Mouse (Mus musculus) thymus, postnatal 4 days (tissue): ENCODE measurements around the gene 2210016L21Rik.
"Not testable (repeated sequence)": the region's sequence is repeated elsewhere in the genome, so short reads cannot be mapped to it uniquely, and the experiment has no call there.

Experiments used
- DNase-seq: peaks from one replicate; pipeline ENCODE4 v3.0.0; 2021

Gene 2210016L21Rik

DNA sequence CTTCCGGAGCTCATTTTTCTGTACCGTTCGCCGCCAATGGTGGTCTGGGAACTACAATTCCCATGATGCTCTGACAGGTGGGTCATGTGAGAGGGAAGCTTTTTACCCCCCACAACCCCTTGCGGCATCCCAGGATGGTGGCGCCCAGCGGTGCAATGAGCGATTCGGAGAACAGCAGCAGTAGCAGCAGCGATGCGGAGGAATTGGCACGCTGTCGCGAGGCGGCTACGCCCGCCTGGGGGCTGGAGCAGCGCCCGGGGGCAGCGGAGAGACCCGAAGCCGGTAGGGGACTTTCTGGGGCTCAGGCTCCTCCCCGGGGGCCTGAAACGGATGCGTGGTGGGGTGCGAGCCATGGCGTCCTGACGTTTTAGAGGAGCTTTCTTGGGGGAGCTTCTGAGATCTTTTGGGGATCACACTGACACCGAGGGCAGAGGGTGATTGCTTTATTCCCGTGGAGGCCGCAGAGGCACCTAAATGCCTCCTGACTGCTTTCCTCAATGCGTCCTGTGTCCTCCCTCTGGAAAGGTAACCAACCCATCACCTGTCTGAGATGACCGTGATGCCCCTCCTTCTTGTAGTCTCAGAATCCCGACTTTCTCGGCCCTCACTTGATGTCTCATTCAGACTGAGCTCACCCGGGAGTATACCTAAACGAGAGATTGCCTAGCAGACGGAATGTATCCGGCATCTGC lies at the start of gene 2210016L21Rik:
Gene 2210016L21Rik, plus strand, starts transcription at position 85 of the 692 bp plus-strand sequence.
- peak; percentile 85 for DNase-seq

DNA sequence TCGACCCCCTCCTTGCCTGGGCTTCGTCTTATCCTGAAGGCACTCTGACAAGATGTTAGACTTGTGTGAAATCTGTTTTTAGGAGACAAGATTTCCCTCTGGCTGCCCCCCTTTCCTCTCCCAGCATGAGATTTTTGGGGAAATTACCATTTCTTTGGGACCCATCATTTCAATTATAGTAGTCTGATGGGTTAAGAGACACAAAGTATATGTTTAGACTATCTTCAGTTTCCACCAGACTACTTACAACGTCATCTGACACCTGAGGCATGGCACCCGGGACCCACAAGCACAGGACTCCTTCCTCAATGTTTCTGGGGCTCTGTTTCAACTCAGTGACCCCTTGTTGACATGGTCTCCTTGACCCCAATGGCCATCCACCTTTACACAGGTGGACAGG lies 46.4 kb upstream of the 2210016L21Rik start:
- no peak for DNase-seq

DNA sequence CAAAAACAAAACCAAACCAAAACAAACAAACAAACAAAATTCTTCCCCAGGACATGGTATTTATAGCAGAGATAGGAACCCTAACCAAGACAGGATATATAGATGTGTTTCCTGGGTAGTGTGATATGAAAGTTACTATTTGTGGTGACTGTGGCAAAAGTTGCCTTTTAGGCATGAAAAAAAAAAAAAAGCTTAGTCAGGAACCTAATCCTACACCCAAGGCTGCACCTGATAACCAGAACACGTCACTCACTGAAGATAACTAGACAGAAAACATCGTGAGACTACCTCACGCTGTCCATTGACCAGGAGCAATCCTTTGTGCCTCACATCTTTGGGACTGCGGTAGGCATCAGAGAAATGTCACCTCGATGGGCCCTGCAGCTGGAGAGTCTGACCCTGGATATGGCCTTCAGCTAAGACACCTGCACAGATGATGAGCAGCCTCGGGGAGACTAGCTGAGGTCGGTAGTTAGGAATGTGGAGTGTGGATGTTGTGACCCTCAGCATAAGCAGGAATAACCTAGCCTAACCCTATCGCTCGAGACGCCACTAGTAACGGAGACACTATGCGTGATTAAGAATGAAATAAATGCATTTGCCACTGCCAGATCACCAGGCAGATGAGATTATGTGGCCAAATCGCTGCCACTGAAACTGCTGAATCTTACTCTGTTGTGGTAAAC lies 45.1 kb upstream of the 2210016L21Rik start, which contains the start of gene Oasl2:
Gene Oasl2, plus strand, starts transcription at position 249 of the 686 bp plus-strand sequence.
- no peak for DNase-seq

DNA sequence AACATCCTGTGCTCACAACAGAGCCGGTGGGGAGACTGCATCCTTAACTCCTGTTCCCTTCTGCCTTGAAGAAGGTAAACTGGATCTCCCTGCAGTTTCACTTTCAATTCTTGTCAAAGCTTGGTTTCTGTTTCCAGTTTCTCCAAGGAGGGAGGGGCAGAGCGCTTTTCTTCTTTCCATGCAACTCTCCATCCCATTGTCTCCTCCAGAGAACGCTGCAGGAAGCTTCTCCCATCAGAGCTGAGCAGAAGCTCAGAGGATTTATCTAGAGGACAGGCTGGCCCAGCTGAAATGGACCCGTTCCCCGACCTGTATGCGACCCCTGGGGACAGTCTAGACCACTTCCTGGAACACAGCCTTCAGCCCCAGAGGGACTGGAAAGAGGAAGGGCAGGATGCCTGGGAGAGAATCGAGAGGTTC lies 44.6 kb upstream of the 2210016L21Rik start:
- peak; percentile 22 for DNase-seq

DNA sequence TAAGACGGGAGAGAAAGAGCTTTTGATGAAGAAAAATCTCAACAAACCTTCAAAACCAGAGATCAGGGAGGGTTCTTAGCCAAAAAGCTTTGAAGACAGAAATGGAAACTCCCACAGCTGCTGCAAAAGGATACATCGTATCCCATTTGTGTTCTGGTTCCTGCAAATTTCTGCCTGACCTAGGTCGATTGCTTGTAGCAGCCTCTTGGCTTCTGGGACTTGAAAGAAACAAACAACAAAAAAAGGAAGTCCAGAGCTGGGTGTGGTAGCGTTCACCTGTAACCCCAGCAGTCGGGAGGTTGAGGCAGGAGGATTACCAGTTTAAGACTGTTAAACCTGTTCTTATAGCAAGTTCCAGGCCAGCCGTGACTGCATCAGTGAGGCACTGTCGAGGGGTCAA lies 43.1 kb upstream of the 2210016L21Rik start:
- DNase-seq = no peak

DNA sequence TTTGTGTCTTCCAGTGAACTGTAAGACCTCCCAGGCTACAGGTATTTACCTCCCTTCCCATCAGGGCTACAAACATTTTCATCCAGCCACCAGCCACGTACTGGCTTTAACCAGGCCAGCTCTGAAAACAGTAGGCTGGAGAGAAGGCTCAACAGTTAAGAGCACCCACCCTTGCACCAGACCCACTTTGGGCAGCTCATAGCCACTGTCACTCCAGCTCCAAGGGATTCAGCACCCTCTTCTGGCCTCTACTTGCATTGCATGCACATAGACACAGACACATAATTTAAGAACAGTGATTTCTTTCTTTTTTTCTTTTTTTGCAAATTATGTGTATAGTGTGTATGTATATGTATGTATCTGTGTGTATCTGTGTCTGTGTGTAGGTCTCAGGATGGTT lies 39.5 kb upstream of the 2210016L21Rik start:
- peak; percentile 73 for DNase-seq

DNA sequence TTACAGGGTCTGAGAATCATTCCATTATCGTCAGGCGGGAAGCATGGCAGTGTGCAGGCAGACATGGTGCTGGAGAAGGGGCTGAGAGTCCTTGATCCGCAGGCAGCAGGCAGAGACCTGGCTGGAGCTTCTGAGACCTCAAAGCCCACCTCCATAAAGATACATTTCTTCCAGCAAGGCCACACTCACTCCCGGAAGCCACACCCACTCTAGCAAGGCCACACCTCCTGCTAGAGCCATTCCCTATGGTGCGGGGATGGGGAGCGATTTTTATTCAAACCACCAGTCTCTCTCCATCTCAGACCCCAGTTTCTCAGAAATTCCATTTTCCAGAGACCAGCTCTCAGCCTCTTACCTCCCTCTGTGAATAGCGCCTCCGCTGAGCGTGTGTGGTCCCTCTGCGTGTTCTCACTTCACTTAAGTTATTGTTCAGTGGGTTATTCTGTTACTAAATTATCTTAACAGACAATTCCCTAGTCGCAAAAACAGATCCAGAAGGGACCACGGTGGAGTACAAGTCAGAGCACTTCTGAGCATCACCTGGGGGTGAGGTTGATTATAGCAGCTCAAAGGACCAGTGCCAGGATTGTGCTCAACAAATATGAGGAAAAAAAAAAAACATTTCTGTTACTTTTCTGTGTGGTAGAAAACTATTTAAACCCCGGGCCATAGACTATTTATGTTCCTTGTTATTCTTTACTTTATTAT lies 33.2 kb upstream of the 2210016L21Rik start:
- no peak for DNase-seq

DNA sequence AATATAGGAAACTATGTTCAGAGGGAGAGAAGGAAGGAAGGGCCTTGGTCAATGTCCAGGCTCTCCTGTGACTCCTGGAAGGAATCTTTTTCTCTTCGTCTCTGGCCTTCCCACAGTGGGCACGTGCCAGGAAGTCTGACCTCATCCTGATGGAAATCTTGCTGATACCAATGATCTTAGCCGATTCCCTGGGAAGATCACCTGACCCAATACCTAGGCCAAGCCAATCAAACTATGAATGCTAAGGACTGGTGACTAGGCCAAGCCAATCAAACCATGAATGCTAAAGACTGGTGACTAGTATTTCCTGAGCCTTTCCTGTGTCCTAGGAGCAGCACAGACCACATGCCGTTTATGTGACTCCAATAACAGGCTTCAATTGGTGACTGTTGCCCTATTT lies 28.3 kb upstream of the 2210016L21Rik start:
- DNase-seq = no peak

DNA sequence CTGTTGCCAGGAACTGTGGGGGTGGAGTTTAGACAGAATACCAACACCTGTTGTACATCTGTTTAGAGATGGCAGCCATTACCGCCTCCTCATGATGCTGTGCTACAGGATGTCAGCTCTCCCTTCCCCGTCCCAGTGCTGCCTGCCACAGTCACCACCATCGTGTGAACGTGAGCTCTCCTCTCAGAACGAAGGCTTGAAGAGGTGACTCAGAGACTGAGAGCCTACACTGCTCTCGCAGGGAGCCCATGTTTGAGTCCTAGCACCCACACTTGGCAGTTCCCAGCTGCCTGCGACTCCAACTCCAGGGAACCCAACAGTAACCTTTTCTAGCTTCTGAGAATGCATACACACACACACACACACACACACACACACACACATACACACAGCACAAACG lies 27.1 kb upstream of the 2210016L21Rik start:
- peak; percentile 22 for DNase-seq

DNA sequence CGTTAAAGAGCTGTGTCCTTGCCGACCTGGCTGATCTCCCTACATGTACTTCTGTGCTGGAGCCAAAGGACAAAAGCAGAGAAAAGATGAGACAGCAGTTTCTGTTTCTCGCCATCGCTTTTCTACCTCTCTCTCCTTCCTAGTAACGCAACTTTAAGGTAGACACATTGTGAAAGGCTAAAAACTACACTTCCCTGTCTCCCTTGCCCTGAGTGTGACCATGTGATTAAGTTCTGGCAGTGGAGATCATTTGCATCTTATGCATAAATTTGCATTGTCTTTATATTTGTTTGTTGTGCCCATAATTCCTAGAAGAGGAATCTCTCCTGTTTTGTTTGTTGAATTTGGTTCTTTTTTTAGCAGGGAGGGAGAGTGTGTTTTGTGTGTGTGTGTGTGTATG lies 26.1 kb upstream of the 2210016L21Rik start:
- DNase-seq = no peak

DNA sequence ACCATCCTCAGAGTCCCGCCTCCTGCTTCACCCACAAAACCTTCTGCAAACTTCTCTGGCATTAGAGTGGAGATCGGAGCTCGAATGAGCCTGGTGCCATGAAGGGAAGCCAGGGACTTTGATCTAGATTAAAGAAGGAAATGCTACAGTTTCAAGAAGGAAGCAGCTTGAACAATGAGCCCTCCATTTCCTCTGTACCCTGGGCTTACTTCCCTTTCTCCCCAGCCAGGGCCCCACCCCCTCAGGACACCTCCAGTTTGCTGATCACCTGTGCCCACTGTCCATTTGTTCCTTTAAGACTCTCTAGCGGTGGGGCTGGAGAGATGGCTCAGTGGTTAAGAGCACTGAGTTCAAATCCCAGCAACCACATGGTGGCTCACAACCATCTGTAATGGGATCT lies 25.2 kb upstream of the 2210016L21Rik start:
- DNase-seq = no peak

DNA sequence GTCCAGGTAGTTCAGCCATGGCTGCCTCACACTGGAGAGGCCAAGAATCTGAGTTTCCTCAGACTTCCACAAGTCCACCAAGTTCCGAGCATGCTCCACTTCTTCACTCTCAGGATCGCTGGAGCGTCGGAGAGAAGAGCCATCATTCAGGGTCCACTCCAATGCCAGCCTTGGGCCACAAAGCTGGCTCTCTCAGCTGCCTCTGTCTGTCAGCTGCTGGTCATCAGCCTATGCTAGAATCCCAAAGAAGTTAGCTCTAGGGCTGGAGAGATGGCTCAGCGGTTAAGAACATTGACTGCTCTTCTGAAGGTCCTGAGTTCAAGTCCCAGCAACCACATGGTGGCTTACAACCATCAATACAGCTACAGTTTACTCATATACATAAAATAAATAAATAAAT lies 24.6 kb upstream of the 2210016L21Rik start:
- not testable (repeated sequence) for DNase-seq

DNA sequence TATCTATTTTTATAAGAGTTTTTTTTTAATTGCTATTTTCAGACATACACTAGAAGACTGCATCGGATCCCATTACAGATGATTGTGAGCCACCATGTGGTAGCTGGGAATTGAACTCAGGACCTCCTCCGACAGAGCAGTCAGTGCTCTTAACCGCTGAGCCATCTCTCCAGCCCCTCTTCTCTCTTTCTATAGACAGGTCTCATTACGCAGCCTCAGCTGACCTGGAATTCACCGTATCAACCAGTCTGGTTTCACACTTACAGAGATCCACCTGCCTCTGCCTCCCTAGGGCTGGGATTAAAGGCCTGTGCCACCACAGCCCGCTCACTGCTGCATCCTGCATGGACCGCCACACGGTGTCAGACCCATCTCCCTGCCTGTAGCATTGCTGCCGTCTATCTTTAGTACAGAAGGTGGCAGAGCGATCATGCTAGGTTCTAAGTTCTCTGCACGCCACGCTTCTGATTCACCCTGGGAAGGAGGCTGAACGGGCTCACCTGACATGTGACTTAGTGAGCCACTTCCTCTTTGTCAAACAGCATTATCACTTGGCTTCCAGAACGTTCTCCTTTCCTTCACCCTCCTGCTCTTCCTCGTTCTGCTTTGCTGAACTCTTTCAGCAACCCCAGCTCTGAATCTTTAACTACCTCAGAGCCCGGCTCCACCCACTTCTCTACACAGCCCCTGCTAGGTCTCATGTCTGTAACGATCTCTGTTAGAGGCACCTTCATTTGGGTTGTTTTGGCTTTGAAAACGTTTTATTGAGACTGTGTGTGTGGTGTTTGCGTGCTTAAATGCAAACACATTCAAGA lies 20.2 kb upstream of the 2210016L21Rik start:
- peak; percentile 71 for DNase-seq

DNA sequence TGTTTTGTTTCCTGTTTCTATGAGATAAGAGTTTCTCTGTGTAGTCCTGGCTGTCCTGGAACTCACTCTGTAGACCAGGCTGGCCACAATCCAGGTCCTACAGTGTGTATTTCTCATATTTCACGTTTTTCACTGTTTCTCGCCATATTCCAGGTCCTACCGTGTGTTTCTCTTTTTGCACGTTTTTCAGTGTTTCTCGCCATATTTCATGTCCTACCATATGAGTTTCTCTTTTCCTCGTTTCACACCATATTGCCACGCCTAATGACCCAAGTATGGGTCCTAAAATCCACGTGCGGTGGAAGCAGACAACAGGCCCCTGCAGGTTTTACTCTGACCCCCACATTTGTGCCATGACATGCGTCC lies 19.6 kb upstream of the 2210016L21Rik start:
- no peak for DNase-seq

DNA sequence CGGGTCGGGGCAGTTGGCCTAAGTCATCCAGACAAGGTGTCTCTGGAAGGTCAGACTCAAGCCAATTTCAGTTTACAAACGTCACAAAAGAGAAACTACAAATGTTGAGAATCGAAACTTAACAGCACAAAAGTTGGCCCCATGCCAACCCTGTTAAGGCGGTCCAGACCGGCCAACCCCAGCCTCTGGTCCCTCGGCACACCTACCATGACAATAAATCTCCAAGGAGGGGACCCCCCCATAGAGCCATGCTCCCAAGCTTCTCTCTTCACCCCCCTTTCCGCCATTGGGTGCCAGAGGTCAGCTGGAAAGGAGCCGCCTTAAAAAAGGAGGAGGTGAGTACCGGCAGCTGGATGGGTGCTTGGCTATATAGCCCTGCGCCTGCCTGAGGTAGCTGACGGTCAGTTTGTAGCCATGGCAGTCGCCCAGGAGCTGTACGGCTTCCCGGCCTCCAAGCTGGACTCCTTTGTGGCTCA lies 18.9 kb upstream of the 2210016L21Rik start, which contains the start of gene Oasl1:
Gene Oasl1, plus strand, starts transcription at position 243 of the 476 bp plus-strand sequence.
- DNase-seq = peak; percentile 44

DNA sequence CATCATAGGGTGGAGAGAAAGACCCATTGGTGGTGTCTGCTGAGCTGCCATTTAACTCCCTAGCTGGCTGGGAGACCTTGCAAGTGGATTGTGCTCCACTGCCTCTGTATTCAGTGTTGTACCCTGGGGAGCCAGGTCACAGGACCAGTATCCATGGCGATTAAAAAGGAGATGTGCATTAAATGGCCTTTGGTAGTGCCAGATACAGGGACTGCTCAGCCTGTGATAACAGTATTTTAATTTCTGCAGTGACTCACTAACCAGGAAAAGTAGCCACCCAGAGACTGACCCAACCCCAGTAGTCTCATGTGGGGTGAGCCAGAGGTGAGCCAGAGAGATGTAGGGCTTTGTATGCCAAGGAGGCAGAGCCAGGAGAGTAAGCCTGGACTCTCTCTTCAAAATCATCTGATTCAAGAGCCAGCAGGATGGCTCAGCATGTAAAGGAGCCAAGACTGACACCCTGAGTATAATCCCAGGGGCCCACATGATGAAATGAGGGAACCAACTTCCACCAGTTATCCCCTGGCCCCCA lies 15.7 kb upstream of the 2210016L21Rik start:
- DNase-seq = no peak

DNA sequence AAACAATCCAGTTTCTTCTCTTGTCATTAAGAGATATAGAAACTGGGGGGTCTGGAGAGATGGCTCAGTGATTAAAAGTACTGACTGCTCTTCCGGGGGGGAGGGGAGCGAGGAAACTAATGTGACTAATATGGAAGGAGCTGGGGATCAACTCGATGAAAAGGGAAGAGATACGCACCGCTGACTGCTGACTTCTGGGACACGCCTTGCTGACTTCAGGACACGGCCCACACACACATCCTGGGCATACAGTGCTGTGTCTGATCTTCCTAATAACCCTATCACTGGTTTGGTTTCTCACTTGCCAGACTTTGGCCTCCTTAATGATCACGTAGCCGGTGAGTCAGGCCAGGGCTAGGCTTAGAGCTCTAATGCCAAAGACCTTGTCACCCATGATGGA lies 15.2 kb upstream of the 2210016L21Rik start:
- no peak for DNase-seq

DNA sequence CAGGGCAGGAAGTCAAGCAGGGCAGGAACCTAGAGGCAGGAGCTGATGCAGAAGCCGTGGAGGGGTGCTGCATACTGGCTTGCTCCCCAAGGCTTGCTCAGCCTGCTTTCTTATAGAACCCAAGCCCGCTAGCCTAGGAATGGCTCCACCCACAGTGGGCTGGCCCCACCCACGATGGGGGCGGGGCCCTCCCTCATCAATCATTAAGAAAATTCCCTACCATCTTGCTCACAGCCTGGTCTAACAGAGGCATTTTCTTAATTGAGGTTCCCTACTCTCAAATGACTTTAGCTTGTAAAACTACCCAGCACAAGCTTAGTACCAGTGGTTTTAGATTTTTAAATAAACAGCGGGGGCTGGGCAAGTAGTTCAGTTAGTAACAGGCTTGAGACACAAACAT lies 10.3 kb upstream of the 2210016L21Rik start:
- DNase-seq = no peak

DNA sequence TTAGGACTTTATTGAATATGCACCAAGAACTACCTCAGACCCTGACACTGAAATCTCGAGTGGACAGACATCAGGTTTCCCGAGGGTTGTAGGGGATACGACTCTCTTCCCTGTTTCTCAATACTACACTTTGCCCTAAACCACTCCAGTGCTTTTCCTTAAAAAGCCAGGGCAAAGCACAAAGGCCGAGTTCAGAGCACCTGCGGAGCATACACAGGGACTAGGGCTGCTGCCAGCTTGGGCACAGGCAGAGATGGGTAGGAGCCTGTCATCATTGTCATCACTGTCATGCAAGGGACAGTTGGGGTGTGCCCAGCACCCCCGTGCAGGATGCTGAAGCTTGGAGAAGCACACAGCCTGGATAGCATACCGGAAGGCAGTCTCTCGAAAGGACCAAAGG lies 8.8 kb upstream of the 2210016L21Rik start:
- no peak for DNase-seq

DNA sequence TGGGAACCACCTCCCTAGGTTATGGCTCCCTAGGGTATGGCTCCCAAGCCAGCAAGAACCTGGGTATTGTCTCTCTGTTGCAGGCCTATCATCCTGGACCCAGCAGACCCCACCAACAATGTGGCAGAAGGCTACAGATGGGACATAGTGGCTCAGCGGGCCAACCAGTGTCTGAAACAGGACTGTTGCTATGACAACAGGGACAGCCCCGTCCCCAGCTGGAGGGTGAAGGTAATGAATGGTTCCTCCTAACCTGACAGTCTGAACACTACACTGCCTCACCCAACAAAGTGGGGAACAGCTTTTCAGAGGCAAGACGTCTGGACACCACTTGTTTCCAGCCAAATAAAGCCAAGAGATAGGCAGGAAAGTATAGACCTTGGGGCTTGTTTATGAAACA lies 6.1 kb upstream of the 2210016L21Rik start:
- no peak for DNase-seq

DNA sequence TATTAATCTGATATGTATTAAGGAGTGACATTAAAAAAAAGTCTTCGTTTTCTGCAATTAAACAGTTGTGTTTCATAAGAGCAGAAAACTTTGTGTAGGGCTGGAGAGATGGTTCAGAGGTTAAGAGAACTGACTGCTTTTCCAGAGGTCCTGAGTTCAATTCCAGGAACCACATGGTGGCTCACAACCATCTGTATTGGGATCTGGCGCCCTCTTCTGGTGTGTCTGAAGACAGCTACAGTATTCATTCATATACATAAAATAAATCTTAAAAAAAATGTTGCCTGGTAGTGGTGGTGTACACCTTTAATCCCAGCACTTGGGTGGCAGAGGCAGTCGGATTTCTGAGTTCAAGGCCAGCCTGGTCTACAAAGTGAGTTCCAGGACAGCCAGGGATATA lies 820 bp upstream of the 2210016L21Rik start:
- peak; percentile 38 for DNase-seq

DNA sequence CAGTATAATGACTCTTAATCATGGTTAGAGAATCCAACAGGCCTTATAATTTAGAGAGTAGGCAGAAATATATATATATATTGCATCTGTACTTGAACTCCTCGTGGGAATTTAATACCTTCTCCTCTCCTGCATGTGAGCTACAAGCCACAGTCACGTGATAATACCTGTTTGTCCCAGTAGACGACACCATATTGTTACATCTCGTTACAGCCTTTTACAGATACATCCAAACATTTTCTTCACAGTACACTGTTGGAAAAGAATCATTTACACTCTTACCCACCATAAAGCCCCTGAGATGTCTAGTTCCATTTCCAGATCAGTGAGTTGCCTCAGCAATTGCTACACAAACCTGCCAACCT lies 790 bp downstream of the 2210016L21Rik start:
- DNase-seq = no peak

DNA sequence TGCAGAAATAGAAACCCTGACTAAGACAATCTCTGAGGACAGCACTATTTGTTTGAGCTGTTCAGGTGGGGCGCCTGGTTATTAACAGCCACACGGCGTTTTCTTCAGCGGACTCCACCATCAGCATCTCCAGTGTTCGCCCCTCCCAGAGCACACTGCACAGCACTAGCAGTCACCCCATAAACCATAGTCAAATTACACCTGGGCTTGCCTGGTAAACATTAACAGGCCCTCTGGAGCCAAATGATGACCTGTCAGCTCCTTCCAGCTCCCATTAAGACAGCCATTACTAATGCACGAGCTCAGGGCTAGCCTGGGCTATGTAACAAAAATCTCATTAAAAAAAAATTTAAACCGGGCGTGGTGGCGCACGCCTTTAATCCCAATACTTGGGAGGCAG lies 3.1 kb downstream of the 2210016L21Rik start:
- DNase-seq = no peak
